Mouse (Mus musculus) right cerebral cortex, adult 2 months (tissue): ENCODE measurements around the gene Ttc7b.

Experiments used
- DNase-seq, 2 experiments: peaks; one replicate each; pipeline ENCODE4 v3.0.0; 2021 to 2022; ENCODE audit warnings: low spot score in 2 of 2

Ttc7b gene

DNA sequence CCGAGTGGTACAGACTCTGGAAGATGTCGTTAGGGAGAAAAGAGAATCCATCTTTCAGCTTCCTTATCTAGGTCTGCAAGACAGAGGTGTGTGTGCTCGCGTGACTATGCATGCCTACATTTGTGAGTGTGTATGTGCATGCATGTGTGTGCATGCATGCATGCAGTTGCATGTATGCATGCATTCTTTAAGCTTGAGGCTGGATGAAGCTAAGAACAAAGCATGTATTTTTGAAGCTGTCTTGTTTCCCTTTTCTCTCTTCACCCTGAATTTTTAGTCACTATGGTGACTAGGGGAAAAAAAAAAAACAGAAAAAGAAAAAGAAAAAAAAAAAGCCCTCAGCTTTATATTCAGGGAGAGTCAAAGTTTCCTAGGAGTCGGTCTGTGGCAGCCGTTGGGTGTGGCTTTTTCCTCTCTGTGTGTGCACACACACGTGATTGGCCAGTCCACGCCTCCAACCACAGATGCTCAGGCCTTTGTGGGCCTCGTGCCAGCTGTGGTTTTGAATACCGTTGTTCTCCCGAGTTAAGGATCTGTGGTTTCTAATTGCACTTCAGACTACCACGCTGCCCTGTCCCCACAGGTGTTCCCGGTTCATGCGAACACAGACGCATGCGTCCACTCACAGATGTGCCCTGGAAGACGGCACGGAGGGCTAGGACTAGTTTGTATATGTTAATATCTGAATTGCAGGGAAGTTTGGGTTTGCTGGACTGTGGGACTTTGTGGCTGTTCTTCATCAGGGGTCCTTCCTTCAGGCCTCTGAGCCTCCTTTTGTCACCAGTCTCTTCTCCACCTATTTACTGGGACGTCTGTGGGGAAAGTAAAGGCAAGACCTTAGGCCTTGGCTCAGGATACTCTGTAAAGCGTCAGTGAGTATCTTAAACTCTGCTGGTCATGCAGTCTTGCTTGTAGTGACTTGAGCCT, 243.8 kb downstream of the Ttc7b start:
- DNase-seq = peak; percentile 70 to 74

DNA sequence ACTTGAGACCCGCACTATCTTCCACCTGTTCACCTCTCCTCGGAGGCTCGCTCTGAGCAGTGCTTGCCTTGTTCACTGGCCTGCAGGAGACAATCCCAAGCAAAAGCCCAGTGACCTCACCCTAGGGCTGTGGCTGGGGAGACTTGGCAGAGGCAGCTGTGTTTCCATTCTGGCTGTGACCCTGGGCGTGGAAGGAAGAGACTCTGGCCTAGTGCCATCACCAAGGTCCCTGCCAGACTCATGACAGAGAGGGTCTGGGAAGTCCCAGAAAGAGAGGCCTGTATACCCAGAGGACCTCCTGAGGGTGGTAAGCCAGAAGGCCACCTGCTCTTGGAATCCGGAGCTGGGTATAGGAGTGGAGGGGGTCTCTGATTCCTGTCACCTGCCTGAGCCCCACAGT, 244.8 kb downstream of the Ttc7b start:
- no peak for DNase-seq

DNA sequence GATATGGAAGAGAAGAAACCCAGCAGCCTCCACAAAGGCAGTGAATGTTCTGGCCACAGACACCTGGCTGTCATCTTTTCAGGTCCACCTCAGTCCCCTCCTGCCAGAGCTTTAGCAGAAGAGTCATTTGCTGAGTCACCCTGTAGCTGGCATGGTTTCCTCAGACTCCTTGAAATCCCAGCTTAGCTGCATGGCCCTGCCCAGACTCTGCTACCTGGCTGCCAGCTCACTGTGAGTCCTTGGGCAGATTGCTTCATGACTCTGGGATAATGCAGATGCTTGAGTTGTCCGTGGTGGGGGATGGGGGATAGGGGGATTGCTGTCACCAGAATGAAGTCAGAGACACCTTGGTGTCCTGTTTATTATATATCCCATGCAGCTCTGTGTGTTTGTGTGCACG, 247.6 kb downstream of the Ttc7b start:
- no peak for DNase-seq

DNA sequence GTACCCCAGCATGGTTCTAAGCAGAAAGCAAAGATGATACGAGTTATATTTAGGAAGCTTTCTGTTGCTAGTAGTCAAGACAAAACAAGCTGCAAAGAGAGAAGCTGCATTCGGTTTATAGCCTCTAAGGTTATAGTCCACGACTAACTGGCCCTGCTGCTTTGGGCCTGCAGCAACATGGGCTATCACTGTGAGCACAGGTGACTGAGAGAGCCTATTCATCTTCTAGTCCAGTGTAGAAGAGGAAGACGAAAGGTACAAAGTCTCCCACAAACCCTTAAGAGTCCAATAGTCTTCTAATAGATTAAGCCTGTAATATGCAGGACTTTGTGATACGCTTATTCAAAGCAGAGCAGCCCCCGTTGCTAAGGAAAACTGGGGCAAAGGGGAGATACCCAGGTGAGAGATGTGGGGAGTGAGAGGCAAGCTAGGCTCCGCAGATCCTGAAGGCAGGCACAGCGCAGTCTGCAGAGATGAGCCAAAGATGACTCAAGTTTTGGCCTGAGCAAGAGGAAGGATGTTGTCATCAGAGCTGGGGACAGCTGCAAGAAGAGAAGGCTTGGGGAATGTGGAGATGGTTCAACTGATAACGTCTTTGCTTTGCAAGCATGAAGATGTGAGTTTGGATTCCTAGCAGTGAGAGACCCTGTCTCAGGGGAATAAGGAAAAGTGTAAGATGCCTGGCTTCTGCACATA, 250.5 kb downstream of the Ttc7b start:
- DNase-seq = peak in 1 of 2 experiments; percentile 61

DNA sequence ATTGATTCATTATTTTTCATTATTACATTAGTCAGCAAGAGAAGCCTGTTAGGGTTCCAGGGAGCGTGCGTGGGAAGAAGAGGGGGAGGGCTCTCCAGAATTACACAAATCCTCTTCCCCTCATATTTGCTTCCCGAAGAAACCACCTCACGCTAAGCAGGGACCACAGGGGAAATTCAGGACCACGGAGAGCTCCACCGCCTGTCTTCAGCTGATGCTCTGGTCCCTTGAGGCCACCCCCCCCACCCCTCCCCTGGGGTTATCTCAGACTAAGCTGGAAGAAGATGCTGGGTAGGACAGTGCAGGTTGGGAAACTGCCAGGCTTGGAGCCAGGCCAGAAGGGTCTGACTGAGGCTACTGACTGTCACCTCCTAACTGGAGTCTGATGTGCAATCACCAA, 252.6 kb downstream of the Ttc7b start:
- DNase-seq = no peak

DNA sequence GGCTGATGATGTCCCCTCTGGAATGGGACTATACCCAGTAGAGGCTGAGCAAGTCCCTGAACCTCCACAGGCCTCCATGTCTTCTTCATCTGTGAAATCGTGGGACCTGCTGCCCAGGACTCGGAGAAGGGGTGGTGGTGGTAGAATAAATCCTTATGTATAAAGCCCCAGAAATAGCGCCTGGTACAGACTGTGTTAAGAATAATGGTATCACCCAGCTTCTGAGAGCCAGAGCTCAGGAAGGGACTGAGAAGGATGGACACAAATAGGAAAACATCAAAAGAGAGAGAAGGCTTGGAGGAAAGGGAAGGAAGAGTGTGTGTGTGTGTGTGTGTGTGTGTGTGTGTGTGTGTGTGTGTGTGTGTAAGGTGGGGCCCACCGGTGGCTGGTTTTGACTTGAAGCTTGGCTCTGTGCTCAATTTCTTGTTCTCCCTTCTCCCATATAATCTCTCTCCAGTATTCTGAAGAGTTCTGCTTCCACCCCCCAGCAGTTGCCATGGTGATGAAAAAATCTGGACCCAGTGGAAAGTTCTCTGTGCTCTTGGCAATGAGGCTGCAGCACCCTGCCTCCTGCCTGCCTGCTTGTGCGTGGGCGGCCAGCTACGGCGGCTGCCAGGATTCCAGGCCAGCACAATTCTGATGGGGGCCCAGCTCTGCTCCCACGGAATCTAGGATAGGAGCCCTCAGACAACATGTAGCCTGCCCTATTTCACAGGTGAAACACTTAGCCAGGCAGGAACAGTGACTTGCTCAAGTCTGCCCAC, 254.9 kb downstream of the Ttc7b start:
- peak; percentile 95 to 96 for DNase-seq

DNA sequence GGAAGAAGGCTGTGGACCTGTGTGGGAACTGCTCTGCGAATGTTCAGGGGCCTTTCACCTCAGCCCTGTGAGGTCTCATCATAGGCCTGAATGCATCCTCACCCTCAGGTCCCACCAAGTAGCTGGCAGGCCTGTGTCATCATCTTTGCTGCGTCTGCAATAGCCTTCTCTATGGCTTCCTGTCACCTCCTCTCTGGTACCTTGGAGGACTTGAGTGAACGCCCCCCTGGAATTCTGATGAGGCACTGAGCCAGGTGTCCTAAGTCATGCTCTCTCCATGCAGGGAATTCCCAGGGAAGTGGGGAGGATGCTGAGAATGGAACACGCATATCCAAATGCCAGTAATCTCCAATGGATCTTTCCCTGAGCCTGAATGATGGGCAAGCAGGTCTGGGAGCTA, 255.7 kb downstream of the Ttc7b start:
- DNase-seq = no peak

DNA sequence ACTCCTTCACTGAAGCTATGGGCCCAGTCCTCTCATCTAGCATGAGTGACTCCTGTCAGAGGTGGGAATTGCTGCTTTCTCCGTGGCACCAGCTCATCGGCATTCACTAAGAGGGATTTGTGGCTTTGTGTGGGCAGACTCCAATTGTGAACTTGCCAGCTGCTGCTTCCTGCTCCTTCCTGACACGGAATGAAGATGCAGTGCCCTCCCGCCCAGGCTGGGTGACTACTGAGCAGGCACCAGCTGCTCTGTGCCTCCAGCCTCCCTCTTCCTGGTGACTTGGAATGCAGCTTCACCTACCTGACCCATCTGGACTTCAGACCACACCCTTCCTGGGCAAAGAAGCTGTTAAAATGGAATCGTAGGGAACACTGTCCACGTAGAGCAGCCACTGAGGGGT, 257.8 kb downstream of the Ttc7b start:
- peak in 1 of 2 experiments; percentile 60 for DNase-seq

DNA sequence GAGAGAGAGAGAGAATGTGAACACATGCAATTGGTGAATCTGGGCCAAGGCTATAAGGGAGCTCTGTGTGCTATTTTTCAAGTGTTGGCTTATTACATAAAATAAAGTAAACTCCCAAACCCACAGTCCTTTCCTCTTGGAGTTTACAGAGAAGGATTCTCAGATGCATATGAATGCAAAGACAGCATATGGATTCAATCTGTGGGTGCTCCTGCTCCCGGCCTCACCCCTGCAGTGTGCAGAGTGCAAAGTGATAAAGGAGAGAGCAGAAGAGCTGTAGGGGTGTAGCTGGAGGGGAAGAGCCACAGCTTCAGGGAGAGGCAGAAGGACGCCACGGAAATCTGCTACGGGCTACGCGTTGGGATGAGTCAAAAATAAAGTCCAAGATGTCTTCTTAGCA, 258.9 kb downstream of the Ttc7b start:
- no peak for DNase-seq

DNA sequence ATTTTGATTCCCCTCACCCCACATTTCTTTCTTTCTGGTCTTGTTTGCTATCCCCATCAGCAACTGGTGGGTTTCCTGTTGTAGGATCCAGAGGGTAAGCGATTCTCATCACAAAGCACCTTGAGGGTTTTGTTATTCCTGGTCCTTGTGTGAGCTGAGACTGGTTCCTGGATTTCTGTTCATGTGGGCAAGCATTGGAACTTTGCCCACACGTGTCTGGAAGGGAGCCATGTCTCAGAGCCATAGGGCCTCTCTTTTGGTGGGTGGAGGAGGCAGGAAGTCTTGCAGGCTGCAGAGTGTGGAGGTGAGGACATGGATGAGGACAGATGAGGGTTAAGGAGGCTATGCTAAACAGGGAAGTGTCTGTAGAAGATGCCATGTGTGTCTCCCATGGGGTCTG, 260.5 kb downstream of the Ttc7b start:
- no peak for DNase-seq

DNA sequence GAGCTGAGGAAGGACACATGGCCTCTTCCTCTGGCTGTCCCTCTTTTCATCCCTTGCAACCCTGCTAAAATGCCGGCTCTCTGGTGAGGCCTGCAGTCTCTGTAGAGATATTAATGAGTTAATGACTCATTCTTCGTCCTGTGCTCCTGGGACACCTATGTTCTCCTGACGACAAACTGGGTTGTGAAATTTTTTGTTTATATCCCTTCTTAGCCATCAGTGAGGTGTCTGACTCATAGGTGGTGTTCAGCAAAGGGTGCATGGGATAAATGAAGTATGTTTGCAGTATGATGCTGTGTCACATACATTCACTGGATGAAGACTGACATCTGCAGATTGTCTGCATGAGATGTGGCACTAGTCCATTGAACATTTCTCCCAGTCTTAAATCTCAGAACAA, 262.8 kb downstream of the Ttc7b start:
- DNase-seq = no peak

DNA sequence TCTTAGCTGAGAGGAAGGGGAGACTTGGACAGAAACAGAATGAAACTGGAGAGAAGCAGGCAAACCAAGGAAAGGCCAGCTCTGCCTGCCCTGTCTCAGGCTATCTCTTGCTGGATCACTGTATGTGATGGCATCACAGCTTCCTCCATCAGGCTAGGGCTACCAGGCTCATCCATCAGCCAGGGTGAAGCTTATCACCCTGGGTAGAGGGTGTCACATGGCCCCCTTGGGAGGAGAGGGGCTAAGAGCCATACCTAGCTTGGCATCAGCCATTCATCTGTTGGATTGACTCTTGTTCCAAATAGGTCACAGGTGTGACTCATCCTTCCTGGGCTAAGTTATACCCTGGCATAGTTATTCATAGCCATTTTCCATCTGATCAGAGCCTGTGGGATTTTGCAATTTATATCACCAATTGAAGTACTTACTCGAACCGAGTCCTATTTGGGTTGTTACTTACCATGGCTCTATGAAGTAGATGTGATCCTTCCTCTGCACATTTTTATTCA, 265.1 kb downstream of the Ttc7b start:
- no peak for DNase-seq

DNA sequence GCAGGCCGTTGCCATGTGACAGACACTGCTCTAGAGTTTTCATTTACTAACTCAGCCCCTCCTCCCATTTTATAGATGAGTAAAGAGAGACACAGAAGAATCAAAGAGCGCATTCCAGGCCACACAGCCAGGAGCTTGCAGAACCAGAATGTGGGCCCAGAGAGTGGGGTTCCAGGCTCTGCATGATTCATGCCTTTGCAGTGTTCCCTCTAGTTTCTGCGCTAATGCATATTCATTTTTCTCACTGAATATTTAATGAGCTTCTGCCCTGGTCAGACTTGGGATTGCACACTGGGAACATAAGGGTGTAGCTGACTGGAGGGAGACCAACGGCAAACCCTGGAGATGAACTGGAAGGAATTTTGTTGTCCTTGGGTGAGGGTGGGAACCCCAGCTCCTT, 266.2 kb downstream of the Ttc7b start:
- no peak for DNase-seq
